Mouse (Mus musculus): ENCODE measurements at regions not wholly inside any gene's neighbourhood (a gene's known extent, or its start where the extent isn't known, plus 50 kb on each side); places are given as distances from the start of the nearest gene placed in this dataset.
A peak's percentile ranks its signal among the peaks of the same experiment; 100 is the strongest.

GRCm38 (mm10) chr5:99782806-99783205, 53.9 kb upstream of the Rasgef1b start:
- Histone ChIP-seq H3K27me3 (replicated peaks) (no peaks in the 10 kb centered on the region), H3K4me3 (no peak overlapping the region), H3K9ac (no peak overlapping the region), H3K27ac (ENCODE audit: poor library complexity, severe bottlenecking) (peak overlapping the region; percentile 52; the same call in 1 of the 2 replicates), H3K4me2 (no peak overlapping the region), H3K9me3 (replicated peaks) (no peaks in the 10 kb centered on the region), H3K36me3 (no peaks in the 10 kb centered on the region), H3K4me1 (replicated peaks) (peaks cover 28% of the 10 kb centered on the region)
- 28% methylated on average over 1 of the region's 1 CpGs for WGBS
- no peak for ATAC-seq (ENCODE audit: insufficient number of reproducible peaks, low FRiP score)

GRCm38 (mm10) chr5:99785850-99786249, 57.0 kb upstream of the Rasgef1b start:
- H3K9me3 ChIP-seq (replicated peaks) = no peaks in the 10 kb centered on the region
- H3K4me2 ChIP-seq = no peak overlapping the region
- no peak overlapping the region for H3K9ac ChIP-seq
- ATAC-seq (ENCODE audit: insufficient number of reproducible peaks, low FRiP score) = no peak
- no peak overlapping the region for H3K4me3 ChIP-seq
- no peak overlapping the region for H3K27ac ChIP-seq (ENCODE audit: poor library complexity, severe bottlenecking)
- H3K27me3 ChIP-seq (replicated peaks) = no peaks in the 10 kb centered on the region
- peaks cover 27% of the 10 kb centered on the region for H3K4me1 ChIP-seq (replicated peaks)
- WGBS = 84% methylated on average over 9 of the region's 9 CpGs
- H3K36me3 ChIP-seq = no peaks in the 10 kb centered on the region

- H3K9me3 ChIP-seq (replicated peaks) = no peaks in the 10 kb centered on the region
- no peaks in the 10 kb centered on the region for H3K27me3 ChIP-seq (replicated peaks)
- WGBS = 70% methylated on average over 10 of the region's 10 CpGs
- no peak for ATAC-seq (ENCODE audit: insufficient number of reproducible peaks, low FRiP score)
- H3K9ac ChIP-seq = no peak overlapping the region
- H3K27ac ChIP-seq (ENCODE audit: poor library complexity, severe bottlenecking) = no peak overlapping the region
- H3K4me2 ChIP-seq = no peak overlapping the region
- no peak overlapping the region for H3K4me3 ChIP-seq
- H3K36me3 ChIP-seq = no peaks in the 10 kb centered on the region
- peaks cover 16% of the 10 kb centered on the region for H3K4me1 ChIP-seq (replicated peaks)
These were observed 58.4 kb upstream of the Rasgef1b start for GRCm38 (mm10) chr5:99787239-99787638.

- H3K4me3 ChIP-seq = no peak overlapping the region
- no peak overlapping the region for H3K27ac ChIP-seq (ENCODE audit: poor library complexity, severe bottlenecking)
- H3K4me2 ChIP-seq = no peak overlapping the region
- ATAC-seq (ENCODE audit: insufficient number of reproducible peaks, low FRiP score) = no peak
- WGBS = 69% methylated on average over 3 of the region's 3 CpGs
- H3K9me3 ChIP-seq (replicated peaks) = no peaks in the 10 kb centered on the region
- H3K4me1 ChIP-seq (replicated peaks) = peaks cover 10% of the 10 kb centered on the region
- H3K36me3 ChIP-seq = no peaks in the 10 kb centered on the region
- H3K27me3 ChIP-seq (replicated peaks) = no peaks in the 10 kb centered on the region
- no peak overlapping the region for H3K9ac ChIP-seq
These were observed 59.0 kb upstream of the Rasgef1b start for GRCm38 (mm10) chr5:99787665-99788366.

- Histone ChIP-seq H3K27ac (ENCODE audit: poor library complexity, severe bottlenecking) (no peak overlapping the region), H3K4me1 (replicated peaks) (peaks cover 6% of the 10 kb centered on the region; the same call in 1 of the 2 replicates), H3K27me3 (replicated peaks) (no peaks in the 10 kb centered on the region), H3K36me3 (no peaks in the 10 kb centered on the region), H3K9ac (no peak overlapping the region), H3K9me3 (replicated peaks) (no peaks in the 10 kb centered on the region), H3K4me2 (no peak overlapping the region), H3K4me3 (no peak overlapping the region)
- 77% methylated on average over 5 of the region's 5 CpGs for WGBS
- ATAC-seq (ENCODE audit: insufficient number of reproducible peaks, low FRiP score) = no peak
These were observed 61.9 kb upstream of the Rasgef1b start for GRCm38 (mm10) chr5:99790733-99791132.

GRCm38 (mm10) chr5:99800543-99800942, 71.7 kb upstream of the Rasgef1b start:
- no peaks in the 10 kb centered on the region for H3K36me3 ChIP-seq
- H3K4me2 ChIP-seq = no peak overlapping the region
- no peak for ATAC-seq (ENCODE audit: insufficient number of reproducible peaks, low FRiP score)
- H3K27ac ChIP-seq (ENCODE audit: poor library complexity, severe bottlenecking) = no peak overlapping the region
- 74% methylated on average over 8 of the region's 8 CpGs for WGBS
- no peak overlapping the region for H3K4me3 ChIP-seq
- H3K4me1 ChIP-seq (replicated peaks) = no peaks in the 10 kb centered on the region
- H3K9ac ChIP-seq = no peak overlapping the region
- no peaks in the 10 kb centered on the region; the same call in 1 of the 2 replicates for H3K27me3 ChIP-seq (replicated peaks)
- H3K9me3 ChIP-seq (replicated peaks) = 0 out of 2 replicates have a peak, but pooled peaks cover 3% of the 10 kb centered on the region

GRCm38 (mm10) chr5:99801791-99802450, 73.1 kb upstream of the Rasgef1b start:
- H3K36me3 ChIP-seq = no peaks in the 10 kb centered on the region
- H3K4me2 ChIP-seq = no peak overlapping the region
- no peak overlapping the region for H3K4me3 ChIP-seq
- 81% methylated on average over 13 of the region's 13 CpGs for WGBS
- no peaks in the 10 kb centered on the region for H3K4me1 ChIP-seq (replicated peaks)
- H3K9ac ChIP-seq = no peak overlapping the region
- no peak for ATAC-seq (ENCODE audit: insufficient number of reproducible peaks, low FRiP score)
- no peak overlapping the region for H3K27ac ChIP-seq (ENCODE audit: poor library complexity, severe bottlenecking)
- H3K9me3 ChIP-seq (replicated peaks) = 0 out of 2 replicates have a peak, but pooled peaks cover 3% of the 10 kb centered on the region
- H3K27me3 ChIP-seq (replicated peaks) = no peaks in the 10 kb centered on the region; the same call in 1 of the 2 replicates

- peaks cover 15% of the 10 kb centered on the region for H3K4me1 ChIP-seq (replicated peaks)
- ATAC-seq (ENCODE audit: insufficient number of reproducible peaks, low FRiP score) = no peak
- H3K4me2 ChIP-seq = no peak overlapping the region
- no peak overlapping the region for H3K9ac ChIP-seq
- H3K27me3 ChIP-seq (replicated peaks) = no peaks in the 10 kb centered on the region
- 80% methylated on average over 6 of the region's 6 CpGs for WGBS
- no peak overlapping the region for H3K27ac ChIP-seq (ENCODE audit: poor library complexity, severe bottlenecking)
- H3K4me3 ChIP-seq = no peak overlapping the region
- H3K36me3 ChIP-seq = no peaks in the 10 kb centered on the region
- H3K9me3 ChIP-seq (replicated peaks) = no peaks in the 10 kb centered on the region
These were observed 79.2 kb upstream of the Vamp9 start for GRCm38 (mm10) chr5:99826861-99827260.

- no peak overlapping the region for H3K9ac ChIP-seq
- 0 out of 2 replicates have a peak, but pooled peaks cover 4% of the 10 kb centered on the region for H3K4me1 ChIP-seq (replicated peaks)
- H3K4me3 ChIP-seq = no peak overlapping the region
- H3K4me2 ChIP-seq = no peak overlapping the region
- no peak for ATAC-seq (ENCODE audit: insufficient number of reproducible peaks, low FRiP score)
- H3K36me3 ChIP-seq = no peaks in the 10 kb centered on the region
- H3K9me3 ChIP-seq (replicated peaks) = no peaks in the 10 kb centered on the region
- no peak overlapping the region for H3K27ac ChIP-seq (ENCODE audit: poor library complexity, severe bottlenecking)
- H3K27me3 ChIP-seq (replicated peaks) = no peaks in the 10 kb centered on the region
- WGBS = 41% methylated on average over 7 of the region's 7 CpGs
These were observed 77.5 kb upstream of the Vamp9 start for GRCm38 (mm10) chr5:99828516-99828915.

- no peak overlapping the region for H3K4me2 ChIP-seq
- ATAC-seq (ENCODE audit: insufficient number of reproducible peaks, low FRiP score) = no peak
- H3K9me3 ChIP-seq (replicated peaks) = no peaks in the 10 kb centered on the region
- no peak overlapping the region for H3K27ac ChIP-seq (ENCODE audit: poor library complexity, severe bottlenecking)
- no peaks in the 10 kb centered on the region for H3K4me1 ChIP-seq (replicated peaks)
- WGBS = 74% methylated on average over 6 of the region's 6 CpGs
- no peak overlapping the region for H3K9ac ChIP-seq
- H3K27me3 ChIP-seq (replicated peaks) = no peaks in the 10 kb centered on the region
- no peak overlapping the region for H3K4me3 ChIP-seq
- H3K36me3 ChIP-seq = no peaks in the 10 kb centered on the region
These were observed 67.7 kb upstream of the Vamp9 start for GRCm38 (mm10) chr5:99838236-99838775.

GRCm38 (mm10) chr5:99839661-99840060, 66.4 kb upstream of the Vamp9 start:
- H3K27ac ChIP-seq (ENCODE audit: poor library complexity, severe bottlenecking) = no peak overlapping the region

More at GRCm38 (mm10) chr5:99839661-99840060, 66.4 kb upstream of the Vamp9 start:
- Histone ChIP-seq H3K4me1 (replicated peaks) (no peaks in the 10 kb centered on the region), H3K4me2 (no peak overlapping the region), H3K9me3 (replicated peaks) (no peaks in the 10 kb centered on the region), H3K27me3 (replicated peaks) (no peaks in the 10 kb centered on the region), H3K9ac (no peak overlapping the region), H3K36me3 (no peaks in the 10 kb centered on the region), H3K4me3 (no peak overlapping the region)
- 89% methylated on average over 11 of the region's 11 CpGs for WGBS
- no peak for ATAC-seq (ENCODE audit: insufficient number of reproducible peaks, low FRiP score)

All from heart, embryonic 12.5 days (tissue).